In the genomic region with DNA sequence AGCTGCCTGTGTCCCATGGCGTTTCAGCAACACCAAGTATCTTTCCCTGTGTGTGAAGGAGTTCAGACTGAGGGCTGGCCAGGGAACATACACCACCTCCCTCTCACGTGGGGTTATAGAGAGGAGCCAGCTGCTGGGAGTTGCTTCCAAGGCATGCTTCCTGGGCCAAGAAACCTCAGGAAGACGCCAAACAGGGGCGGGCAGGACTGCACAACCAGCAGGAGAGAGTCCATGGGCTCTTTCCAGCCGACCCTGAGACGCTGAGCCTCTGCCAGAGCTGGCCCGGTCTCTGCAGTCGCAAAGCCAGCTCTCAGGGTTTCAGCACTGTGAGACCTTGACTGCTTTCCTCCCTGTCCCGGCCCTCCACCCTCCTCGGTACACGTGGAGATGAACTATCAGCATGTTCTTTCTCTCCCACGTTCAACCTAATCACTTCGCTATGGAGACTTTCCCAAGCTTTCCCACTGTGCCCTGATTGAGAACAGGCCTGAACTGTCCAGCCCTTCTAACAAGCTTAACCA, we compare ENCODE assay signal across 8 mouse cellular contexts. TPM values are rescaled to one million over a fixed set of nuclear protein-coding genes. Genes with fewer than 3 reads are reported as not detected.
DNase-seq lines count a peak whose midpoint lies in the region; ATAC-seq and TF ChIP-seq lines count a peak whose summit lies in the region.

No protein-coding gene starts in this region.

- no peak for ATAC-seq in forebrain, embryonic 12.5 days (ENCODE audit: low FRiP score)
- ATAC-seq in heart, postnatal 0 days (ENCODE audit: insufficient read depth, low read depth) = peak; percentile 89
- peak; percentile 94 for ATAC-seq in lung, embryonic 15.5 days (ENCODE audit: borderline replicate concordance, extremely low read depth, low FRiP score, low TSS enrichment)

- H3K4me1 ChIP-seq in forebrain, embryonic 10.5 days = peaks cover 23% of the 10 kb centered on the region
- H3K4me1 ChIP-seq in forebrain, embryonic 12.5 days = no peaks in the 10 kb centered on the region; the same call in 1 of the 2 replicates
- peaks cover 13% of the 10 kb centered on the region; the same call in 1 of the 2 replicates for H3K4me1 ChIP-seq in heart, postnatal 0 days (ENCODE audit: control insufficient read depth, insufficient read depth)
- peaks cover 17% of the 10 kb centered on the region; the same call in 1 of the 2 replicates for H3K4me1 ChIP-seq in lung, embryonic 15.5 days

- DNase-seq in forebrain, embryonic 10.5 days (ENCODE audit: extremely low spot score, low spot score) = peak; percentile 33
- DNase-seq in fibroblast of lung, adult 2 months (ENCODE audit: low read depth) = peak; percentile 94
- DNase-seq in heart, postnatal 0 days (ENCODE audit: low spot score) = peak; percentile 77
- peak; percentile 55 for DNase-seq in kidney, postnatal 14 days
- peak; percentile 82 to 84 for DNase-seq in right cerebral cortex, postnatal 10 days (ENCODE audit: low spot score in 2 of 2)
- DNase-seq in retina, postnatal 1 day = no peak

- no peak overlapping the region for H3K4me2 ChIP-seq in forebrain, embryonic 12.5 days
- H3K4me2 ChIP-seq in heart, postnatal 0 days (ENCODE audit: low read depth, low read length) = peak overlapping the region; percentile 43
- no peak overlapping the region; the same call in 1 of the 2 replicates for H3K4me2 ChIP-seq in lung, embryonic 15.5 days

- no peaks in the 10 kb centered on the region for H3K36me3 ChIP-seq in forebrain, embryonic 10.5 days (replicated peaks)
- H3K36me3 ChIP-seq in forebrain, embryonic 12.5 days (replicated peaks) = no peaks in the 10 kb centered on the region
- H3K36me3 ChIP-seq in heart, postnatal 0 days (replicated peaks; ENCODE audit: control insufficient read depth, insufficient read depth, low read length) = no peaks in the 10 kb centered on the region
- no peaks in the 10 kb centered on the region for H3K36me3 ChIP-seq in lung, embryonic 15.5 days

- 52% methylated on average over 13 of the region's 13 CpGs for WGBS in forebrain, embryonic 10.5 days
- WGBS in forebrain, embryonic 12.5 days = 59% methylated on average over 13 of the region's 13 CpGs
- WGBS in heart, postnatal 0 days = 11% methylated on average over 13 of the region's 13 CpGs
- 14% methylated on average over 13 of the region's 13 CpGs for WGBS in lung, embryonic 15.5 days

- peak overlapping the region; percentile 72 for H3K27ac ChIP-seq in forebrain, embryonic 10.5 days
- H3K27ac ChIP-seq in forebrain, embryonic 12.5 days = no peak overlapping the region
- peak overlapping the region; percentile 72 for H3K27ac ChIP-seq in heart, postnatal 0 days (ENCODE audit: low read depth)
- H3K27ac ChIP-seq in lung, embryonic 15.5 days = peak overlapping the region; percentile 83

- TF ChIP-seq EP300 in heart, postnatal 0 days (IDR thresholded peaks at IDR 0.05; ENCODE audit: low read depth) = no peak

- no peak for TF ChIP-seq CTCF in heart, postnatal 0 days (IDR thresholded peaks at IDR 0.05; ENCODE audit: low read depth)

- no peak overlapping the region for H3K4me3 ChIP-seq in forebrain, embryonic 10.5 days
- no peak overlapping the region for H3K4me3 ChIP-seq in forebrain, embryonic 12.5 days (replicated peaks)
- H3K4me3 ChIP-seq in heart, postnatal 0 days (ENCODE audit: low read depth, low read length) = peak overlapping the region; percentile 10; the same call in 1 of the 2 replicates
- H3K4me3 ChIP-seq in lung, embryonic 15.5 days = no peak overlapping the region

- no peaks in the 10 kb centered on the region for H3K27me3 ChIP-seq in forebrain, embryonic 10.5 days (ENCODE audit: poor library complexity, severe bottlenecking)
- no peaks in the 10 kb centered on the region for H3K27me3 ChIP-seq in forebrain, embryonic 12.5 days
- no peaks in the 10 kb centered on the region for H3K27me3 ChIP-seq in heart, postnatal 0 days (ENCODE audit: control insufficient read depth, insufficient read depth, low read length)
- no peaks in the 10 kb centered on the region for H3K27me3 ChIP-seq in lung, embryonic 15.5 days

- no peaks in the 10 kb centered on the region for H3K9me3 ChIP-seq in forebrain, embryonic 10.5 days
- no peaks in the 10 kb centered on the region for H3K9me3 ChIP-seq in forebrain, embryonic 12.5 days
- H3K9me3 ChIP-seq in heart, postnatal 0 days (replicated peaks; ENCODE audit: control insufficient read depth, low read length) = no peaks in the 10 kb centered on the region
- no peaks in the 10 kb centered on the region for H3K9me3 ChIP-seq in lung, embryonic 15.5 days

- no peak overlapping the region for H3K9ac ChIP-seq in forebrain, embryonic 12.5 days
- no peak overlapping the region; the same call in 1 of the 2 replicates for H3K9ac ChIP-seq in heart, postnatal 0 days (replicated peaks; ENCODE audit: low read depth, low read length)
- no peak overlapping the region for H3K9ac ChIP-seq in lung, embryonic 15.5 days

RNA-seq across cellular contexts. Expression of a gene that starts 13.1 kb away (rescaled TPM):
- 23.5 and 24.8 TPM in 2 replicates for polyA plus RNA-seq in forebrain, embryonic 10.5 days (2016; fragmentation: Nextera tagmentation; extraction: Ambion mirVana)
- 27.8 and 34.1 TPM in 2 replicates for polyA plus RNA-seq in forebrain, embryonic 12.5 days (2016; fragmentation: Nextera tagmentation; extraction: Ambion mirVana)
- 3.7 and 5.2 TPM in 2 replicates for total RNA-seq in heart, postnatal 0 days (2014; rRNA removed; ENCODE audit: low replicate concordance)
- polyA plus RNA-seq in heart, postnatal 0 days (2015; fragmentation: Nextera tagmentation; extraction: Ambion mirVana) = 2.6 and 2.7 TPM in 2 replicates
- 11.9 and 13.5 TPM in 2 replicates for polyA plus RNA-seq in lung, embryonic 15.5 days (2015; fragmentation: Nextera tagmentation; extraction: Ambion mirVana)
